Mouse (Mus musculus) limb, embryonic 13.5 days (tissue): ENCODE measurements at regions not wholly inside any gene's neighbourhood (a gene's known extent, or its start where the extent isn't known, plus 50 kb on each side); places are given as distances from the start of the nearest gene placed in this dataset.

Source experiments
- ATAC-seq: fragments of 200-750 bp; cut with Nextera tagmentation; 2 replicates; pipeline ENCODE4 v1.8.0; 2017; ENCODE audit warnings: low read depth, moderate number of reproducible peaks, moderate TSS enrichment; ENCODE audit not compliant: low FRiP score
- H3K27ac ChIP-seq: fragments of 300-500 bp; sonication (generic); 2 replicates; pipeline ENCODE4 v1.5.1; 2015; ENCODE audit warnings: inconsistent platforms, mild to moderate bottlenecking, moderate library complexity
- H3K27me3 ChIP-seq: fragments of 300-500 bp; sonication (generic); 2 replicates; pipeline ENCODE4 v1.6.1; 2015; ENCODE audit warnings: mild to moderate bottlenecking, inconsistent platforms
- H3K36me3 ChIP-seq: fragments of 300-500 bp; sonication (generic); 2 replicates; pipeline ENCODE4 v1.6.1; 2015; ENCODE audit warnings: inconsistent platforms, mild to moderate bottlenecking, moderate library complexity
- H3K4me1 ChIP-seq: fragments of 300-500 bp; sonication (generic); 2 replicates; pipeline ENCODE4 v1.6.1; 2015; ENCODE audit warnings: inconsistent platforms
- H3K4me2 ChIP-seq: fragments of 300-500 bp; sonication (generic); replicated peaks from 2 replicates; pipeline ENCODE4 v1.6.1; 2015; ENCODE audit warnings: inconsistent platforms, mild to moderate bottlenecking, moderate library complexity
- H3K4me3 ChIP-seq: fragments of 300-500 bp; sonication (generic); 2 replicates; pipeline ENCODE4 v1.5.1; 2015; ENCODE audit warnings: moderate library complexity, mild to moderate bottlenecking, inconsistent platforms
- H3K9ac ChIP-seq: fragments of 300-500 bp; sonication (generic); 2 replicates; pipeline ENCODE4 v1.6.1; 2015; ENCODE audit warnings: mild to moderate bottlenecking, inconsistent platforms
- H3K9me3 ChIP-seq: fragments of 300-500 bp; sonication (generic); 2 replicates; pipeline ENCODE4 v1.6.1; 2016; ENCODE audit warnings: inconsistent platforms
- whole genome bisulfite sequencing: fragments of 180-500 bp; shearing (Covaris S2); methylation state at CpG from one replicate; pipeline ENCODE4 v1.1.7; 2015; 5-methylcytosine and 5-hydroxymethylcytosine counted together

GRCm38 (mm10) chr16:87261527-87261926 is 92.5 kb upstream of the N6amt1 start:
- peak; percentile 76; the same call in 1 of the 2 replicates for ATAC-seq
- Histone ChIP-seq H3K36me3 (no peaks in the 10 kb centered on the region), H3K9me3 (no peaks in the 10 kb centered on the region), H3K4me3 (no peak overlapping the region), H3K27ac (no peak overlapping the region), H3K4me2 (no peak overlapping the region), H3K4me1 (peaks cover 15% of the 10 kb centered on the region; the same call in 1 of the 2 replicates), H3K27me3 (no peaks in the 10 kb centered on the region), H3K9ac (no peak overlapping the region)
- WGBS, result 31% methylated on average over 7 of the region's 7 CpGs

GRCm38 (mm10) chr16:87254736-87255135 is 99.2 kb upstream of the N6amt1 start:
- H3K27ac ChIP-seq, result no peak overlapping the region
- H3K27me3 ChIP-seq, result no peaks in the 10 kb centered on the region
- ATAC-seq, result no peak
- no peak overlapping the region for H3K4me2 ChIP-seq
- no peak overlapping the region for H3K9ac ChIP-seq
- no peaks in the 10 kb centered on the region for H3K9me3 ChIP-seq
- no peak overlapping the region for H3K4me3 ChIP-seq
- no peaks in the 10 kb centered on the region for H3K36me3 ChIP-seq
- peaks cover 8% of the 10 kb centered on the region for H3K4me1 ChIP-seq
- WGBS, result 91% methylated on average over 1 of the region's 1 CpGs

GRCm38 (mm10) chr16:87250531-87250930 is 103.5 kb upstream of the N6amt1 start:
- H3K4me1 ChIP-seq, result peaks cover 22% of the 10 kb centered on the region
- H3K9me3 ChIP-seq, result no peaks in the 10 kb centered on the region
- no peak for ATAC-seq
- 75% methylated on average over 10 of the region's 10 CpGs for whole genome bisulfite sequencing
- H3K4me2 ChIP-seq, result no peak overlapping the region
- H3K27me3 ChIP-seq, result no peaks in the 10 kb centered on the region
- H3K27ac ChIP-seq, result no peak overlapping the region
- no peaks in the 10 kb centered on the region for H3K36me3 ChIP-seq
- H3K9ac ChIP-seq, result no peak overlapping the region
- H3K4me3 ChIP-seq, result no peak overlapping the region

GRCm38 (mm10) chr16:87249903-87250302 is 104.1 kb upstream of the N6amt1 start:
- H3K9ac ChIP-seq, result no peak overlapping the region
- WGBS, result 29% methylated on average over 7 of the region's 7 CpGs
- H3K27me3 ChIP-seq, result no peaks in the 10 kb centered on the region
- no peaks in the 10 kb centered on the region for H3K36me3 ChIP-seq
- H3K4me3 ChIP-seq, result no peak overlapping the region
- no peak overlapping the region for H3K27ac ChIP-seq
- no peaks in the 10 kb centered on the region for H3K9me3 ChIP-seq
- no peak overlapping the region for H3K4me2 ChIP-seq
- peaks cover 22% of the 10 kb centered on the region for H3K4me1 ChIP-seq
- ATAC-seq, result no peak

GRCm38 (mm10) chr16:87248501-87249030 is 105.4 kb upstream of the N6amt1 start:
- H3K27ac ChIP-seq, result no peak overlapping the region
- H3K36me3 ChIP-seq, result no peaks in the 10 kb centered on the region
- WGBS, result 24% methylated on average over 6 of the region's 6 CpGs
- no peak overlapping the region for H3K4me2 ChIP-seq
- no peak overlapping the region for H3K9ac ChIP-seq
- no peak overlapping the region for H3K4me3 ChIP-seq
- H3K4me1 ChIP-seq, result peaks cover 25% of the 10 kb centered on the region
- H3K9me3 ChIP-seq, result no peaks in the 10 kb centered on the region
- no peak for ATAC-seq
- H3K27me3 ChIP-seq, result no peaks in the 10 kb centered on the region

GRCm38 (mm10) chr16:87245933-87246791 is 107.8 kb upstream of the N6amt1 start:
- ATAC-seq, result peak; percentile 89
- Histone ChIP-seq H3K27ac (peak overlapping the region; percentile 52), H3K4me2 (peak overlapping the region; percentile 56), H3K9ac (0 out of 2 replicates have a peak overlapping the region, but pooled peaks have one; percentile 25), H3K4me3 (peak overlapping the region; percentile 30), H3K4me1 (peaks cover 24% of the 10 kb centered on the region), H3K27me3 (no peaks in the 10 kb centered on the region), H3K36me3 (no peaks in the 10 kb centered on the region), H3K9me3 (no peaks in the 10 kb centered on the region)
- 35% methylated on average over 26 of the region's 26 CpGs for WGBS

GRCm38 (mm10) chr16:87245441-87245840 is 108.5 kb upstream of the N6amt1 start:
- no peak overlapping the region for H3K4me2 ChIP-seq
- H3K9me3 ChIP-seq, result no peaks in the 10 kb centered on the region
- no peak overlapping the region for H3K27ac ChIP-seq
- ATAC-seq, result no peak
- H3K27me3 ChIP-seq, result no peaks in the 10 kb centered on the region
- 84% methylated on average over 7 of the region's 7 CpGs for WGBS
- H3K4me1 ChIP-seq, result peaks cover 20% of the 10 kb centered on the region
- no peaks in the 10 kb centered on the region for H3K36me3 ChIP-seq
- no peak overlapping the region for H3K4me3 ChIP-seq
- no peak overlapping the region for H3K9ac ChIP-seq

GRCm38 (mm10) chr16:87242027-87242426 is 112.0 kb upstream of the N6amt1 start:
- Histone ChIP-seq H3K27me3 (0 out of 2 replicates have a peak, but pooled peaks cover 4% of the 10 kb centered on the region), H3K9ac (no peak overlapping the region), H3K9me3 (no peaks in the 10 kb centered on the region), H3K4me2 (no peak overlapping the region), H3K4me1 (peaks cover 13% of the 10 kb centered on the region), H3K4me3 (no peak overlapping the region), H3K36me3 (no peaks in the 10 kb centered on the region), H3K27ac (no peak overlapping the region)
- 54% methylated on average over 7 of the region's 7 CpGs for WGBS
- no peak for ATAC-seq

- H3K27ac ChIP-seq, result no peak overlapping the region
- 0 out of 2 replicates have a peak, but pooled peaks cover 4% of the 10 kb centered on the region for H3K27me3 ChIP-seq
- no peak for ATAC-seq
These were observed 114.9 kb upstream of the N6amt1 start for GRCm38 (mm10) chr16:87239105-87239504.

GRCm38 (mm10) chr16:87234199-87234598 is 119.8 kb upstream of the N6amt1 start:
- no peaks in the 10 kb centered on the region for H3K36me3 ChIP-seq
- no peak overlapping the region for H3K9ac ChIP-seq
- no peak overlapping the region for H3K4me2 ChIP-seq
- H3K4me3 ChIP-seq, result no peak overlapping the region
- H3K4me1 ChIP-seq, result no peaks in the 10 kb centered on the region
- peaks cover 11% of the 10 kb centered on the region for H3K9me3 ChIP-seq
- 82% methylated on average over 4 of the region's 4 CpGs for WGBS
- no peak for ATAC-seq
- H3K27me3 ChIP-seq, result 0 out of 2 replicates have a peak, but pooled peaks cover 3% of the 10 kb centered on the region
- no peak overlapping the region for H3K27ac ChIP-seq

More at GRCm38 (mm10) chr16:87239105-87239504, 114.9 kb upstream of the N6amt1 start:
- 82% methylated on average over 7 of the region's 7 CpGs for WGBS
- Histone ChIP-seq H3K36me3 (no peaks in the 10 kb centered on the region), H3K9me3 (no peaks in the 10 kb centered on the region), H3K4me3 (no peak overlapping the region), H3K4me1 (peaks cover 6% of the 10 kb centered on the region; the same call in 1 of the 2 replicates), H3K4me2 (no peak overlapping the region), H3K9ac (no peak overlapping the region)

- no peak for ATAC-seq
- no peak overlapping the region for H3K4me3 ChIP-seq
- no peaks in the 10 kb centered on the region for H3K27me3 ChIP-seq
- H3K36me3 ChIP-seq, result no peaks in the 10 kb centered on the region
- no peak overlapping the region for H3K4me2 ChIP-seq
- no peak overlapping the region for H3K27ac ChIP-seq
- peaks cover 3% of the 10 kb centered on the region; the same call in 1 of the 2 replicates for H3K4me1 ChIP-seq
- WGBS, result 66% methylated on average over 10 of the region's 10 CpGs
- no peak overlapping the region for H3K9ac ChIP-seq
- no peaks in the 10 kb centered on the region for H3K9me3 ChIP-seq
These were observed 128.4 kb upstream of the N6amt1 start for GRCm38 (mm10) chr16:87225595-87225994.

GRCm38 (mm10) chr16:87225085-87225484 is 128.9 kb upstream of the N6amt1 start:
- H3K27me3 ChIP-seq, result no peaks in the 10 kb centered on the region
- H3K9ac ChIP-seq, result no peak overlapping the region
- peaks cover 7% of the 10 kb centered on the region; the same call in 1 of the 2 replicates for H3K4me1 ChIP-seq
- H3K4me2 ChIP-seq, result no peak overlapping the region
- no peak for ATAC-seq
- 83% methylated on average over 8 of the region's 8 CpGs for WGBS
- no peak overlapping the region for H3K4me3 ChIP-seq
- H3K36me3 ChIP-seq, result no peaks in the 10 kb centered on the region
- no peak overlapping the region for H3K27ac ChIP-seq
- no peaks in the 10 kb centered on the region for H3K9me3 ChIP-seq
